Mouse (Mus musculus) layer of hippocampus, postnatal 14 days (tissue): ENCODE data around the gene Nuak2. TPM values are rescaled to one million over a fixed set of nuclear protein-coding genes. Genes with fewer than 3 reads are reported as not detected.

Experiments used
- DNase-seq, 2 experiments: peaks; one replicate each; pipeline ENCODE4 v3.0.0; 2021 to 2022; ENCODE audit warnings: low spot score in 2 of 2, mixed read lengths in 1 of 2
- total RNA-seq, 2 experiments: library from RNA; stranded (reverse); gene quantifications; 2 replicates each; pipeline ENCODE4 v1.2.3; 2021

The Nuak2 gene
- total RNA-seq, 2 experiments from 2014 or later = 1.7 to 2.8 TPM

GRCm38 (mm10) chr1:132298425-132298800 is 17.5 kb upstream of the Nuak2 start, which contains the start of gene Klhdc8a:
Klhdc8a (plus strand) TSS chr1:132298626.
- DNase-seq = peak in 1 of 2 experiments; percentile 57

GRCm38 (mm10) chr1:132298801-132299464 is 17.0 kb upstream of the Nuak2 start:
- DNase-seq = peak in 1 of 2 experiments; percentile 37

- DNase-seq = no peak
Measured at GRCm38 (mm10) chr1:132299744-132300143, 16.2 kb upstream of the Nuak2 start.

- DNase-seq = no peak
Measured at GRCm38 (mm10) chr1:132301242-132301641, 14.7 kb upstream of the Nuak2 start.

GRCm38 (mm10) chr1:132302341-132302866 is 13.5 kb upstream of the Nuak2 start:
- no peak for DNase-seq

- DNase-seq = no peak
Measured at GRCm38 (mm10) chr1:132304618-132305214, 11.2 kb upstream of the Nuak2 start.

- peak in 1 of 2 experiments; percentile 43 for DNase-seq
Measured at GRCm38 (mm10) chr1:132306160-132306559, 9.8 kb upstream of the Nuak2 start.

- no peak for DNase-seq
Measured at GRCm38 (mm10) chr1:132306808-132307207, 9.1 kb upstream of the Nuak2 start.

GRCm38 (mm10) chr1:132307962-132308361 is 8.0 kb upstream of the Nuak2 start:
- DNase-seq = no peak

- no peak for DNase-seq
Measured at GRCm38 (mm10) chr1:132308674-132309073, 7.3 kb upstream of the Nuak2 start.

GRCm38 (mm10) chr1:132310754-132311153 is 5.2 kb upstream of the Nuak2 start:
- no peak for DNase-seq

- DNase-seq = no peak
Measured at GRCm38 (mm10) chr1:132311174-132311859, 4.6 kb upstream of the Nuak2 start.

GRCm38 (mm10) chr1:132312043-132312442 is 3.9 kb upstream of the Nuak2 start:
- DNase-seq = no peak

- peak in 1 of 2 experiments; percentile 65 for DNase-seq
Measured at GRCm38 (mm10) chr1:132312703-132313102, 3.2 kb upstream of the Nuak2 start.

GRCm38 (mm10) chr1:132316625-132316994 is 684 bp downstream of the Nuak2 start:
- no peak for DNase-seq

- no peak for DNase-seq
Measured at GRCm38 (mm10) chr1:132317413-132317812, 1.5 kb downstream of the Nuak2 start.

- no peak for DNase-seq
Measured at GRCm38 (mm10) chr1:132317894-132318863, 2.3 kb downstream of the Nuak2 start.

- no peak for DNase-seq
Measured at GRCm38 (mm10) chr1:132319242-132319641, 3.3 kb downstream of the Nuak2 start.

- no peak for DNase-seq
Measured at GRCm38 (mm10) chr1:132321821-132322580, 6.1 kb downstream of the Nuak2 start.
